Mouse (Mus musculus) lung, postnatal 0 days (tissue): Measurements from ENCODE around the gene Rnf217.

Source experiments
- CTCF ChIP-seq: IDR thresholded peaks from 2 replicates; pipeline ENCODE4 v1.5.1; 2016; ENCODE audit warnings: antibody characterized with exemption, mild to moderate bottlenecking
- EP300 ChIP-seq: IDR thresholded peaks from 2 replicates; pipeline ENCODE4 v1.6.1; 2016; ENCODE audit warnings: antibody characterized with exemption, mild to moderate bottlenecking, control low read depth

DNA sequence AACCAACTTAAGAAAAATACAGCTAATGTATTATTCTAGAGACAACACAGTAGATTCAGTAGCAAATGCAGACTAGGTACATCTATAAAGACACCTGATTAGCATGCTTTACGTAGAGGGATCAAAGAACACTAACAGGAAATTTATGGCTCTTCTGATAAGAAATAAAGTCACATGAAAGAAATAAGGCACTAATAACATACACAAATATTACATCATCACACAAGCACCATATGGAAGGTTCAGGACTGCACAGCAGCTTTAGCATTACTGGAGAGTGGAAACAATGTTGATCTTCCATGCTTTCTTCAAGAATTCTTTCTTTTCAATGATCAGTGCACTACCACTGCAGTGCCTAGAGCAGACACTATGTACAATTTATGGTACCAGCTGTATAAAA is 114.7 kb downstream of the Rnf217 start:
- TF ChIP-seq CTCF (no peak), EP300 (no peak)
